Mouse (Mus musculus): Measurements from ENCODE around the gene Map3k1. TPM values are rescaled to one million over a fixed set of nuclear protein-coding genes. Genes with fewer than 3 reads are reported as not detected.

Gene Map3k1
- polyA plus RNA-seq, 1 experiment from 2014 or later = 16.1 TPM

GRCm38 (mm10) chr13:111777865-111778264 lies 30.9 kb downstream of the Map3k1 start:
- no peak overlapping the region for H3K4me3 ChIP-seq
- peaks cover 42% of the 10 kb centered on the region for H3K36me3 ChIP-seq (replicated peaks)
- no peak overlapping the region for H3K27ac ChIP-seq (replicated peaks)
- peaks cover 11% of the 10 kb centered on the region for H3K4me1 ChIP-seq
- no peaks in the 10 kb centered on the region for H3K27me3 ChIP-seq (replicated peaks; ENCODE audit: low read depth, poor library complexity, severe bottlenecking)
- no peaks in the 10 kb centered on the region for H3K9me3 ChIP-seq
- DNase-seq (ENCODE audit: low spot score) = no peak
- 85% methylated on average over 10 of the region's 10 CpGs for WGBS

GRCm38 (mm10) chr13:111777179-111777578 lies 31.6 kb downstream of the Map3k1 start:
- 70% methylated on average over 7 of the region's 7 CpGs for WGBS
- Histone ChIP-seq H3K4me1 (peaks cover 11% of the 10 kb centered on the region), H3K4me3 (no peak overlapping the region), H3K27ac (replicated peaks) (no peak overlapping the region), H3K36me3 (replicated peaks) (peaks cover 44% of the 10 kb centered on the region), H3K9me3 (no peaks in the 10 kb centered on the region), H3K27me3 (replicated peaks; ENCODE audit: low read depth, poor library complexity, severe bottlenecking) (no peaks in the 10 kb centered on the region)
- DNase-seq (ENCODE audit: low spot score) = no peak

GRCm38 (mm10) chr13:111772075-111772474 lies 36.7 kb downstream of the Map3k1 start:
- no peaks in the 10 kb centered on the region for H3K27me3 ChIP-seq (replicated peaks; ENCODE audit: low read depth, poor library complexity, severe bottlenecking)
- no peak for DNase-seq (ENCODE audit: low spot score)
- 95% methylated on average over 8 of the region's 8 CpGs for WGBS
- peaks cover 87% of the 10 kb centered on the region for H3K36me3 ChIP-seq (replicated peaks)
- H3K4me3 ChIP-seq = no peak overlapping the region
- no peak overlapping the region for H3K27ac ChIP-seq (replicated peaks)
- H3K4me1 ChIP-seq = no peaks in the 10 kb centered on the region
- no peaks in the 10 kb centered on the region for H3K9me3 ChIP-seq

GRCm38 (mm10) chr13:111771232-111771631 lies 37.6 kb downstream of the Map3k1 start:
- no peaks in the 10 kb centered on the region for H3K9me3 ChIP-seq
- no peak overlapping the region for H3K4me3 ChIP-seq
- no peak overlapping the region for H3K27ac ChIP-seq (replicated peaks)
- no peaks in the 10 kb centered on the region for H3K27me3 ChIP-seq (replicated peaks; ENCODE audit: low read depth, poor library complexity, severe bottlenecking)
- 62% methylated on average over 7 of the region's 7 CpGs for WGBS
- no peaks in the 10 kb centered on the region for H3K4me1 ChIP-seq
- peak; percentile 40 for DNase-seq (ENCODE audit: low spot score)
- peaks cover 96% of the 10 kb centered on the region for H3K36me3 ChIP-seq (replicated peaks)

- DNase-seq (ENCODE audit: low spot score) = no peak
- Histone ChIP-seq H3K27me3 (replicated peaks; ENCODE audit: low read depth, poor library complexity, severe bottlenecking) (no peaks in the 10 kb centered on the region), H3K27ac (replicated peaks) (no peak overlapping the region), H3K4me1 (no peaks in the 10 kb centered on the region), H3K9me3 (no peaks in the 10 kb centered on the region), H3K36me3 (replicated peaks) (peaks cover 97% of the 10 kb centered on the region), H3K4me3 (no peak overlapping the region)
- 94% methylated on average over 9 of the region's 9 CpGs for WGBS
Measured at GRCm38 (mm10) chr13:111770776-111771175, 38.0 kb downstream of the Map3k1 start.

GRCm38 (mm10) chr13:111762526-111762925 lies 46.3 kb downstream of the Map3k1 start:
- no peak for DNase-seq (ENCODE audit: low spot score)
- H3K4me1 ChIP-seq = no peaks in the 10 kb centered on the region
- WGBS = 91% methylated on average over 12 of the region's 12 CpGs
- peaks cover 100% of the 10 kb centered on the region for H3K36me3 ChIP-seq (replicated peaks)
- no peak overlapping the region for H3K4me3 ChIP-seq
- H3K9me3 ChIP-seq = no peaks in the 10 kb centered on the region
- no peak overlapping the region for H3K27ac ChIP-seq (replicated peaks)
- H3K27me3 ChIP-seq (replicated peaks; ENCODE audit: low read depth, poor library complexity, severe bottlenecking) = no peaks in the 10 kb centered on the region

GRCm38 (mm10) chr13:111756986-111757385 lies 51.8 kb downstream of the Map3k1 start:
- Histone ChIP-seq H3K27ac (replicated peaks) (no peak overlapping the region), H3K27me3 (replicated peaks; ENCODE audit: low read depth, poor library complexity, severe bottlenecking) (no peaks in the 10 kb centered on the region), H3K4me1 (no peaks in the 10 kb centered on the region), H3K9me3 (0 out of 2 replicates have a peak, but pooled peaks cover 4% of the 10 kb centered on the region), H3K4me3 (no peak overlapping the region), H3K36me3 (replicated peaks) (peaks cover 100% of the 10 kb centered on the region)
- DNase-seq (ENCODE audit: low spot score) = no peak
- 95% methylated on average over 6 of the region's 6 CpGs for WGBS

GRCm38 (mm10) chr13:111755937-111756336 lies 52.9 kb downstream of the Map3k1 start:
- Histone ChIP-seq H3K27me3 (replicated peaks; ENCODE audit: low read depth, poor library complexity, severe bottlenecking) (no peaks in the 10 kb centered on the region), H3K27ac (replicated peaks) (no peak overlapping the region), H3K4me3 (no peak overlapping the region), H3K36me3 (replicated peaks) (peaks cover 100% of the 10 kb centered on the region), H3K4me1 (no peaks in the 10 kb centered on the region), H3K9me3 (0 out of 2 replicates have a peak, but pooled peaks cover 4% of the 10 kb centered on the region)
- WGBS = 96% methylated on average over 15 of the region's 15 CpGs
- DNase-seq (ENCODE audit: low spot score) = no peak

- peaks cover 100% of the 10 kb centered on the region for H3K36me3 ChIP-seq (replicated peaks)
Measured at GRCm38 (mm10) chr13:111755377-111755776, 53.4 kb downstream of the Map3k1 start.

GRCm38 (mm10) chr13:111753321-111753720 lies 55.5 kb downstream of the Map3k1 start:
- H3K9me3 ChIP-seq = 0 out of 2 replicates have a peak, but pooled peaks cover 4% of the 10 kb centered on the region
- no peaks in the 10 kb centered on the region for H3K4me1 ChIP-seq
- no peaks in the 10 kb centered on the region for H3K27me3 ChIP-seq (replicated peaks; ENCODE audit: low read depth, poor library complexity, severe bottlenecking)
- H3K27ac ChIP-seq (replicated peaks) = no peak overlapping the region
- DNase-seq (ENCODE audit: low spot score) = no peak
- 96% methylated on average over 6 of the region's 6 CpGs for WGBS
- H3K4me3 ChIP-seq = no peak overlapping the region
- peaks cover 100% of the 10 kb centered on the region for H3K36me3 ChIP-seq (replicated peaks)

More at GRCm38 (mm10) chr13:111755377-111755776, 53.4 kb downstream of the Map3k1 start:
- 96% methylated on average over 18 of the region's 18 CpGs for WGBS
- Histone ChIP-seq H3K27ac (replicated peaks) (no peak overlapping the region), H3K9me3 (0 out of 2 replicates have a peak, but pooled peaks cover 4% of the 10 kb centered on the region), H3K4me3 (no peak overlapping the region), H3K27me3 (replicated peaks; ENCODE audit: low read depth, poor library complexity, severe bottlenecking) (no peaks in the 10 kb centered on the region), H3K4me1 (no peaks in the 10 kb centered on the region)
- DNase-seq (ENCODE audit: low spot score) = no peak

- DNase-seq (ENCODE audit: low spot score) = no peak
- Histone ChIP-seq H3K36me3 (replicated peaks) (peaks cover 61% of the 10 kb centered on the region), H3K4me3 (no peak overlapping the region), H3K9me3 (no peaks in the 10 kb centered on the region), H3K27me3 (replicated peaks; ENCODE audit: low read depth, poor library complexity, severe bottlenecking) (no peaks in the 10 kb centered on the region), H3K4me1 (no peaks in the 10 kb centered on the region), H3K27ac (replicated peaks) (no peak overlapping the region)
- WGBS = 95% methylated on average over 28 of the region's 28 CpGs
Measured at GRCm38 (mm10) chr13:111748301-111749062, 60.3 kb downstream of the Map3k1 start.

GRCm38 (mm10) chr13:111746831-111747230 lies 62.0 kb downstream of the Map3k1 start:
- H3K36me3 ChIP-seq (replicated peaks) = peaks cover 44% of the 10 kb centered on the region
- H3K27me3 ChIP-seq (replicated peaks; ENCODE audit: low read depth, poor library complexity, severe bottlenecking) = no peaks in the 10 kb centered on the region
- no peaks in the 10 kb centered on the region for H3K4me1 ChIP-seq
- no peaks in the 10 kb centered on the region for H3K9me3 ChIP-seq
- DNase-seq (ENCODE audit: low spot score) = no peak
- 92% methylated on average over 5 of the region's 5 CpGs for WGBS
- no peak overlapping the region for H3K27ac ChIP-seq (replicated peaks)
- H3K4me3 ChIP-seq = no peak overlapping the region

GRCm38 (mm10) chr13:111745216-111745615 lies 63.6 kb downstream of the Map3k1 start:
- Histone ChIP-seq H3K4me3 (no peak overlapping the region), H3K36me3 (replicated peaks) (peaks cover 28% of the 10 kb centered on the region), H3K9me3 (no peaks in the 10 kb centered on the region), H3K27ac (replicated peaks) (no peak overlapping the region), H3K4me1 (no peaks in the 10 kb centered on the region), H3K27me3 (replicated peaks; ENCODE audit: low read depth, poor library complexity, severe bottlenecking) (no peaks in the 10 kb centered on the region)
- DNase-seq (ENCODE audit: low spot score) = no peak
- 88% methylated on average over 7 of the region's 7 CpGs for WGBS
